Mouse (Mus musculus) skeletal muscle tissue, adult 2 months (tissue): ENCODE results near the gene Etnppl.

Experiments
- DNase-seq: peaks from one replicate; pipeline ENCODE4 v3.0.0-alpha.2; 2012; ENCODE audit warnings: low read depth, low spot score

The Etnppl gene

DNA sequence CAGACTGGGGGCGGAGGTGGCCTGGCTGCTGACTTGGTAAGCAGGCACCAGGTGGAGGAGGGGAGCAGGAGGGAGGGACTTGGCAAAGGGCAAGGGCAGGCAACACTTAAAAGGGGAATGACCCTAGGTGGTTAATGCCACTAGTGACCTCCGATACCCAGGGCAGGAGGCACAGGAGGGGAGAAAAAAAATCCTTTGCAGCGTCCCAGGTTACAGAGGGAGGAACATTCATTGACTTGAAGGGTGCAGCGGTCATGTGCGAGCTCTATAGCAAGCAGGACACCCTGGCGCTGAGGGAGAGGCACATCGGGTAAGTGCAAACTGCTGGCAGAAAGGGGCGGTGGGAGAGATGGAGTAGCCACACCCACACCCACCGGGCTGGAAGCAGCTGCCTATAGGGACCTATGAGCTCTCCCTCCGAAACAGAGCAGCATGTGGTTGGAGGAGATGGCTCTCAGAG, at the start of gene Etnppl:
Etnppl (plus strand) TSS at position 10 of the 460 bp plus-strand sequence.
- DNase-seq = no peak

DNA sequence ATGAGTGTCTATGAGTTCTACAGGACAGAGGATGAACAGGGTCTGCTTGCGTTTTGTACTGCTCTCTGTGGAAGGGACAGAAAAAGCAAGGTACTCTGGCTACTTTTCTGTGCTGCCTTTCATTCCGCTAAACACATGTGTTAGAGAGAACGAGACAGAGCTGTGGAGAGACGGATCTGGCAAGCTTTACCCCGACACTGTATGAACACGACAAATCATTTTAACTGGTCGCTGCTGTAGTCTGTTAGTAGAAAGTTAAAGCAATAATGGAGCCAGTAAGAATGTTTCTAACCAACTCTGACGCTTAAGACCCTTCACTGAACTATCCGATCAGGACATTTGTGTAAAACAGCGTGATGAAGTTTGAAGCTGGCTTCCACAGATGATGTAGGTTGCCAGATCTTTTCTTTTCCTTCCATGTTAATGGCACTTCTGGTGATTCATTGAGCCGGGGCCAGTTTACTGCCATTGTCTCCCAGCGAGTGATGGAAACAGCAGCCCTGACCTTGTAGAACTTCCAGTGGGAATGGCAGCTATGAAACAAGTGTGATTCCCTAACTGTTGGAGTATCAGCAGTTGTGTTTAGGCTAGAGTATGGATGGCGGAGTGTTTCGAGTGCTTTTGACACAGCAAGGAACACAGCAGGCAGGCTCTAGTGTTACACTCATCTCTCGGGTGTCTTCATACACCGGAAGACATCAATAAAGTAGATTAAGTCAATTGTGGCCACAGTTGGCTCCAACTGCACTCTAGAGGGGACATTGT, 48.7 kb upstream of the Etnppl start:
- DNase-seq = no peak

DNA sequence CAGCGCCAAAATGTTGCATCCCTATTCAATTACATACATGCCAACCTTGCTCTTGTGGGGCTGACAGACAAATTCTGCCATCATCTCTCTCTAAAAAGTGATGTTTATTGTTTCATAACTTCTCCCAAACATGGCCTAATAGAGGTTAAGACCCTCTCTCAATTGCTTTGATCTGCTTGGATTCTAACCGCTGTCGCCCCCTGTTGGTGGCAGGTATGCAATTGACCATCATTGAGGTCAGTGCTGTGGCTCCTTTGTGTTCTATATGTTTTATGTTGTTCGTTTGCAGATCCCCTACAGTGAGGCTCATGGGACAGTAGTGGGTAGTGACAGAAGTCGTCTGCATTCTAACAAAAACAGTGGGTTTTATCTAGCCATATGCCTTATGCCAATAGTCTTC, 44.0 kb upstream of the Etnppl start:
- no peak for DNase-seq

DNA sequence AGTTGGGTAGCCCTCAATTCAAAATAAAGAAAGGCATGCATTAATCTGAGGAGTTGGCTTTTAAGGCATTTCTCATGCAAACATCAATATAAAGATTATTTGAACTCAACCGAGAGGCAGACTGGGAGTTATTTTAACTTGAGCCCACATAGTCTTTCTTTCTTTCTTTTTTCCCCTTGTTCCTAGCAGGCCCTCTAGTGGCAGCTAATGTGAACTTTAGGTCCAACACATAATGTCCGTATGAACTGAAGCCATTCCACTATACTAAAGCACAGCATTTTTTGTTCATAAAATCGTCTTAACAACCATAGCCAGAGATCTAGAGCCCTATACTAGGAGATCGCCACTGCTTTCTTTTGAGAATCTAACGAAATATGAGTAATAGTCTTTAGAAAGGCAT, 42.6 kb upstream of the Etnppl start:
- DNase-seq = no peak

DNA sequence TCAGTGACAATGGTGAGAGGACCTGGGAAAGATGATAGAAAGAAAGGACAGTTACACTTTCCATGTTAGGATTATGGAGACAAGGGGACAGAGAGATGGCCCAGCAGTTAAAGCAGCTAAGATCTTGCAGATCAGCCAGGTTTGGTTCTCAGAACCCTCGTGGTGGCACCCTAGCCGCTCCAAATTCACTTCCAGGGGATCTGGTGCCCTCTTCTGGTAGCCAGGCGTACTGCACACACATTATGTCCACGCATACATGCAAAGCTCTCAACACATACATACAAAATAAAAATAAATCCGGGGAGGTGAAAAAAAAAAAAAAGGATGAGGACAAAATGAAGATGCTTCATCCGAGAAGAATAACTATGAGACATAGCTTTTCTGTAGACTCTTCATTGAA, 40.6 kb upstream of the Etnppl start:
- no peak for DNase-seq

DNA sequence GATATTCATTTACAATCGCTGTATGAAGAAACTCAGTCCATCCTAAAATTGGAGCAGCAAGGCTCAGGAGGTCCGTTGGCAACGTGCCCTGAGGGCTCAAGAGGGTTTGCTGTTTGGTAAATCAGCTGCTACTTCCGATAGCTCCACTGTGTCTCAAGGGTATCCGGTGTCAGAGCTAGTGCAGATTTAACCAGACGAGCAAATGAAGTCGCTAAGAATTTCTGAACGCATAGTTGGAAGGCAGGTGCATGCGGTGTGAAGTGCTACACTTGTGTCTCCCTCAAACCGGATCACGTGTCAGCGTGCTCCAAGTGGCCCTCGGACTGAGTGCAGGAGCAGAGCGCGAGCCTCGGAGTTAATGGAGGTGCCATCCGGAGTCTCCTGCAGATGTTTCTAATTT, 37.7 kb upstream of the Etnppl start:
- no peak for DNase-seq

DNA sequence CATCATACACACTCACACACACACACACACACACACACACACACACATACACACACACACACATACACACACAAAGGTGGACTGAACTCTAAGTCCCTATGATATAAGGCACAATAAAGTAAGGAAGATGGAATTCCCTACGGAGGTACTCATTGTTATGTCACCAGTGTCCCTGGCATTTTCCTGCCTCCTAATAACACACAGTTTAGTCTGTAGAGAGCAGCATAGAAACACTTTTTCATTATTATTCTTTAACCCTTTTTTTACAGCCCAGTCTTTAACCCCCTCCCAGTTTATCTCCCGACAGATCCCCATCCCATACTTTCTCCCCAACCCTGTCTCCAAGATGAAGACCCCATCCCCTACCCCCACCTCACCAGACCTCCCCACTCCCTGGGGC, 35.7 kb upstream of the Etnppl start:
- no peak for DNase-seq

DNA sequence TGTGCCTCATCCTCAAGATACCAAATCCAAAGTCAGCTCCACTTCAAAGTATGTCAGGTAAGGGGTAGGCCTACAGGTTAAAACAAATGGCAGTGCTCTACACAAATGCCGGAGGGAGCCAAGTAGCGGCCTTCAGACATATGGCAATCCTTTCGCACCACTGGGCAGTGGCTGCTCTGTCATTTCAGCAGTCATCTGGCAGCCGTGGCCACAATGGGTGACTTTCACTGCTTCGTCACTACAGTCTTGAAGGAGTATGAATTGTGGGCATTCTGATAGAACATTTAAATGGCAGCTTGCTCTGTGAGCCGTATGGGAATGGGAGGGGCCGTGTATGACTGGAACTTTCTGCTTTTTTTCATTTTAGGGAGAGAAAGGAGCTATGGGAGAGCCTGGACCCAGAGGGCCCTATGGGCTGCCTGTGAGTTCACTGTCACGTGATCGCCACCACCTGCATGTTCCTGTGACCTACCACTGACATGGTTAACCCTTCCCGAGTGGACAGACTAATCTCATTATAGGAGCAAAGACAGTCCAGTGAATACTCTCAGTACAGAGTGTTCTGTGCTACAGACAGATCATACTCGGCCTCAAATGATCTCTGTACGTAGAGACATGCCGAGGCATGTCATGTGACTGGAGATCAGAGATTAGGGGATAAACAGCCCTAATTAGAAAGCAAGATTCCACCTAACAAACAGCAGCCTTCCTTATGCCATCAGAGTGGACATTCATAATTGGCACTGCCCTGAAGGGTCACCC, 34.2 kb upstream of the Etnppl start:
- no peak for DNase-seq

DNA sequence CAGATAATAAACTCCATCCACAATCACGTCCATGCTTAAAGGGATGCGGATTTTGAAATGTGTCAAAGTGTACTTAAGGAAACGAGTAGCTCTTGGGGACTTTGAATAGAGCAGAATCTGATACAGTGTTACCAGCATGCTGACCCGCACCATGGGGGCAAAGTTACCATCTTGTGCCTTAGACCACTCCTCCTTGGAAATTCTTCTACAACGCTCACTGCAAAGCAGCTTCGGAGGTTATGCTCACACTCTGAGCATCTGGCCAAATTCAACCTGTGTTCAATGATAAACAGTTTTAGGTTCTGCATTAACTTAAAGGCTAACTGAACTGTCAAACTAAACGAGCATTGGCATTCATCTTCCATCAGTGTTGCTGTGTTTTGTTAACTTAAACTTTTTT, 33.2 kb upstream of the Etnppl start:
- no peak for DNase-seq

DNA sequence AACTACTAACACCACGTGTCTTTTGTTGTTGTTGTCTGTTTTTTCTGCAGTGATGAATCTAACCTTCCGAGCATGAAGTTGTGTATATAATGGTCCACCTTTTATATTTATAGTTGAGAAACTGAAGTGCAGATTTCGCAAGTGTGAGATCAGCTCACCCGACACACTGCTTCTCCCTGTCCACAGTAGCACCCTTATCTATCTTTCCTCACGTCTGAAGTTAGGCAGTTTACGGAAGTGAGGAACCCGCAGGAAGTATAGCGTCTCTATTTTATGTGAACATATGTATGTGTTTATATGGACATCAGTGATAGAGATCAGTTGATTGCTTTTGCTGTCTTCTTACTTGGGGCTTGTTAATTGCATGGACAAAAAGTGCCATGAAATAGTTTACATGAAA, 22.2 kb upstream of the Etnppl start:
- no peak for DNase-seq

DNA sequence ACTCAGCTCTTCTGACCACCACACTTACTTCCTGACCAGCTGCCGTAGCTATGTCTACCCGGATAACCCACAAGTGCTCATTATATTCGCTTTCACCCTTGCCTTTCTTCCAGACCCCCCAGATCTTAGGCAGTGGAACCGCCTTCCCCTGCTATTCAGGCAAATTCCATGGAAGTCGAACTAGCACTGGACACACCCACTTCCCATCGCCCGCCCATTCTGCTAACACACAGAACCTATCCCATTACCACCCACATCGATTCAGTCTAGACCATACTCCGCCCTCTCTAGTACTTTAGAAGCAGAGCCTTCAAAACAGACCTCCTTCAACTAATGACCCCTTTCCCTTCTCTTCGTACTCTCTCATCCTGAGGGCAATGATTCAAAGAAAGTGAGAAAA, 15.8 kb upstream of the Etnppl start:
- DNase-seq = no peak

DNA sequence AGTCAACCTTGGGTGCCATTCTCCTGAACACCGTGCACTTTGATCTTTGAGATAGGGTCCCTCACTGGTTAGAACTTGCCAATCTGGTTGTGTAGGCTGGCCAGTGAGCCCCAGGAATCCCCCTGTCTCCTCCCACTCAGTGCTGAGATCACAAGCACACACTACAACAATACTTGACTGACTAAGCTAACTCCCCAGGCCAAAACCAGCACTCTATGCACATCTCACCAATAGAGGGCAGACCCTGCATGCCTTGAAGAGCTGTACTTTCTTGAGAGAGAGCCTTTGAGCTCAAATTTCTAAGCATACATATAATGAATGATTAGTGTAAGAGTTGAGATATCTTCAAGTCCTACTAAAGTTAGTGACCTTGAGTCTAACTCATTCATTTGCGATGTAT, 9.3 kb upstream of the Etnppl start:
- peak; percentile 4 for DNase-seq

DNA sequence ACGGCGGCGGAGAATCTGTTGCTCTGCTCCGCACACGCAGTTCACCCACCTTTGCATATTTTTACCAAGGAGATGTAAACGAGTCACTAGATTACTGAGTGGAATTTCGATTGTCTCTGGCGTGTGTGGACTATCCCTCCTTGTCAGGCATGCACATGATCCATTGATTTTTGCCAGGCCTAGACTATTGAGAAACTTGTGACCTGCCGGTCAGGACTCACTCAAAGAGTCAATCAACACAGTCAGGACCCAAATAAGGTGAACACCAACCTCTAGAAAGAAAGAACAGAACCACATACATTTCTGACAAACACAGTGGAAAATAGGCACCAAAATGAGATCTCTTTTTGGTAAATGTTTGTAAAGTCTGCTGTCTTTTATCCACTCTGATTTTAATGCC, 2.8 kb upstream of the Etnppl start:
- DNase-seq = no peak

DNA sequence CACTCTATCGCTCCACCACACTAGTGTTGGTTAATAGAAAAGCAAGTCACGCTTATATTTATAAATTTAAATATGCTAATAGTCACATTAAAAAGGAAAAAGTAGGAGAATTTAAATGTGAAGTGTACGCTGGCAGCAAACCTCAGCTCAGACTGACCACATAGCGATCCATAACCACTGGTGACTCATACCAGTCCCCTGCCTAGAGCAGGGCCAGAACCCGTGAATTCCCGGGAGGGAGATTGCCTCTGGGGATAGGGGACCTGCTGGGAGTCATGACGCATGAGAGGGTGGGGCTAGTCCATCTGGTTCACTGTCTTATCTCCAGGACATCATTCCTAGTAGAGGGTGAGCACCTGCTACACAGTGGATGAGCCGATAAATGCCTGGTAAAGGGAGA, 1.6 kb upstream of the Etnppl start:
- DNase-seq = no peak

DNA sequence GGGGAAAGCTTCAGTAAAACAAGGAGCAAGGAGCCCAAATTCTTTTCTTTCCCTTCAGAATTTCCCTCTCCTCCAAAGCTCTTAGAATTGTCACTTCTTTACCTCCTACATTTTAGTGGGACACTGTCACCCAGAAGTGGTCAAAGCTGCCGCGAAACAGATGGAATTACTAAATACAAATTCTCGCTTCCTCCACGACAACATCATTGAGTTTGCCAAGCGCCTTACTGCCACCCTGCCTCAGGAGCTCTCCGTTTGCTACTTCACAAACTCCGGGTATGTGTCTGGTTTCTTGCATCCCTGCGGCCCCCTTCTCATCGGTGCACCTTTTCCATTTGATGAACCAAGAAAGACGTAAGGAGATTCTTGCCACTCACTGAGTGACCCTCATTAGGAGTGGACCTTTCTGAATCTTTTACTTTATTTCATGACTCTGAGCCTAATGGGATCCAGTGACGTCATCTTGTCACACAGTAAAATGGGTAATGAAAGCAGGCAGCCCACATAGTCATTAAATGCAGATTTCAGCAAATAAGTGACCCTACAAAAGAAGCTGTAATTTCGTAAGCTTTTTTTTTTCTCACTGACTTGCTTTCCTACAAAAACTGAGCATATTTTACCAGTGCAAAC, 3.4 kb downstream of the Etnppl start:
- DNase-seq = no peak

DNA sequence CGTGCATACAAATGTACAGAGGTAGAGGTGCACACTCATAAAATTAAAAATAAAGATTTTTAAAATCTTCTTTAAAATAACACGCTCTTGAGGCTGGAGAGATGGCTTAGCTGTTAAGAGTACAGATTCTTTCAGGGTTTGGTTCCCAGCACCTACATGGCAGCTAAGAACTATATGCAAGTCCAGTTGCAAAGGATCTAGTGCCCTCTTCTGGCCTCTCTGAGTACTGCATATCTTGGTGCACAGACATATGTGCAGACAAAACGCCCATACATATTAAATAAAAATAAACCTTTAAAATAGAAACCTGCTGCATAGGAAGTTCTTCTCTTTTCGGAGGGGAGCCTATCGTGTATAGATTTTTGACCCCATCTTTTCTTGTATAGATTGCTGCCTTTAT, 11.1 kb downstream of the Etnppl start:
- no peak for DNase-seq

DNA sequence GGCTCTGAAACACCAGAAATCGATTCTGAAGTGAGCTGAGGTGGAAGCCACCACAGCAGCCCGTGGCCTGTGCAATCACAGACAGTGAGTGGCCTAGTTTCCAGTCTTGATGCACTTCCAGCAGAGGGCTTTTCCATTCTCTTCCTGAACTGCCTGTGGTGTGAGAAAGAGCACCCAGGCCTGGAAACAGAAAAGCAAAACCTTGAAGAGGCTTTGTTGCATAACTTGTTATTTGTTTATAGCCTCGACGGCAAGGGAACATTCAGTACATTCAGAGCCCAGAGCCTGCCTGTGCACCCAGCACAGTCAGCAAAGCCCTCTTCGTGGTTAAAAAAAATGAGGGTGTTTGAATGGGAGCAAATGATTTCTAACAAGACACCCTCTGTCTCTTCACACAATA, 16.6 kb downstream of the Etnppl start:
- peak; percentile 35 for DNase-seq

DNA sequence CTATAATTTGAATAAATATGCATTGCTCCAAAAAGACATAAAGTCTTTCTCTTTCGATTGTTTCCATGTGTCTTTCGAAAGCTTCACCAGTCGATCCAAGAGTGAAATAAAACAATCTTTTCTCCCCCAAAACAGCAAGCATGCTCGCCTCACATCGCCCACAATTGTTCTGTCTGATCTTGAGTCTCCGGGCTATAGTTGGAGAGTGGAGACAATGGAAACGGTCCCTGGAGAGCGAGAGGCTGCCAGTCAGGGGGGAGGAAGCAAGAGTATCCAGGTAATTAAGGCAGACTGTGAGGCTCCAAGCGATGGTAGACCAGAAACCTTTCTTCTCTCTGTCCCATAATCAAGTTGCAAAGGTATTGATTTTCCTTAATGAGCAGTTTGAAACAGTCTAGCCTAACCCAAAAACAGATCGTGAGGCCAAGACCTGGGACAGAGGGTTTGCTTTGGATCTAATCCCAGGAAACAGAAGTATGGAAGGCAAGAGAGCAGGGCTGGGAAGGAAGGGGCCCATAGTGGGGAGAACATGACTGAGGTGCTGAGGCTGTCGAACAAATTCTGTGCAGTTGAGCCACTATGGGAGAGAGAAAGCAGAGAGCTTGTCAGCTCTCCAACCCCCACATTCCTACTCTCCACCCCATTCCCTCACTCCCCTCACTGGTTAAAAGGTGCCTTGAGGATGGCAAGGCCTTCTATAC, 29.0 kb downstream of the Etnppl start:
- no peak for DNase-seq

DNA sequence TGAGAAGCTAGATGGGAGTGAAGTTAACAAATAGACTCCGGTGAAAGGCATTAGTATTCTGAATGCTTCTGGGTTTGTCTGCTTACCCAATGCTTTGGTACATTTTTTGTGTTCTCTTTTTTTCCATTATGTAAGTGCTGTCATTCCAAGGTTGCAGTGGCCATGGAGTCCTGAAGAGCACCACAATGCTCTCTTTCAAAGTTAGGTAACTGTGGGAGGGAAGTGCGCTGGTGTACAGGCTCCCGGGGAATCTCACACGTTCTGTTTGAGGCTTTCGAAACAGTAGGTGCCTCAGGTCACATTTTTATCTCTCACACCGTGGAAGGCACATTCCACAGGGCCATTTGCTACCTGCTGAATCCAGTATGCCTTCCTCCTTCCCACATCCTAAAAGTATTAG, 32.3 kb downstream of the Etnppl start:
- no peak for DNase-seq

DNA sequence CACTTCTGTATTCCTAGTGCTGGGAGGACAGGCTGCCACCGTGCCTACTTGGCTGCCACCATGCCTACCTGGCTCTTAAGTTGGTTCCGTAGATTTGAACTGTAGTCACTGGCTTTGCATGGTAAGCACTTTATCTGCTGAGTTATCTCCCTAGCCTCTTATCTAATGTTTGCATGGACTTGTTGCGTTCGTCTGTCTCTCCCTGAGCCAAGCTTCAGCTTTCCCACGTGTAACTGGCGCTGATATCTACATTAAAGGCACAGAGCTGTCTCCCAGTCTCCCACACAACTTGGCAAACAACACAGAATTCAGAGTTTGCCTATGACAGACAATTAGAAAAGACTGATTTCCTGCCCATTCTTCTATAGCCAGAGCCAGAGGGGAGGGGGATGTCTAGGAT, 43.4 kb downstream of the Etnppl start:
- no peak for DNase-seq

DNA sequence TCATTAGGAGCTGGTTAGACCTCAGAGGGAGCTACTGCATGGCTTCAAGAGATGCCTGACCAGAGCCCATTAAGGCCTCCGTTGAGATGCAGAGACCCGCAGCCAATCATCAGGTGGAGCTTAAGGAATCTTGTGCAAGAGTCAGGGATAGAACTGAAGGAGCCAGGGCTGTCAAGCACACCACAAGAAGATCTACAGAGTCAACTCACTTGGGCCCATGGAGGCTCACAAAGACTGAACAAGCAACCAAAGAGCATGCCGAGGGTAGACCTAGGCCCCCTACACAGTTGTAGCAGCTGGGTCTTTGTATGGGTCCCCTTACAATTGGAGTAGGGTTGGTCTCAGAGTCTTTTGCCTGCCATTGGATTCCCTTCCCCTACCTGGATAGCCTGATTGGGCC, 45.2 kb downstream of the Etnppl start:
- no peak for DNase-seq

DNA sequence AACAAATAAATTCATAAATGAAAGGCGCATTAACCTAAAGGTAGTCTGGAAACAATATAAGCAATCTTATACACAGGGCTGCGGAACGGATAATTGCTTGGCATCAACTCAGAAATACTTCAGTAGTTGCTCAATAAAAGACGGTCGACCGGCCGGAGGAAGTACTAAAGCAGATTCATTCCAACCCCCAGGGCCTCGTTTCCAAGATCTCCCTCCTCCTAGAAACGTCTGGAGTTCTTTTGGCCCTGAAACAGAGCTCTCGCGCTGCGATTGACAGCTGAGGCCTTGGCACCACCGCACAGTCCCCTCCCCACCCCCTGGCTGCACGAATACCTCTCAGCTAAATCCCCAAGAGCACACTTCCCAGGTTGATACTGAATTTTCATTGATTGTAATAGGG, 54.0 kb downstream of the Etnppl start:
- no peak for DNase-seq
